Mouse (Mus musculus) heart, postnatal 0 days (tissue): ENCODE measurements around the gene Foxj1.

ENCODE experiments used
- CTCF ChIP-seq: IDR thresholded peaks from 2 replicates; pipeline ENCODE4 v1.5.1; 2016; ENCODE audit warnings: antibody characterized with exemption, control low read depth, low read depth
- EP300 ChIP-seq: IDR thresholded peaks from 2 replicates; pipeline ENCODE4 v1.6.1; 2016; ENCODE audit warnings: antibody characterized with exemption, low read depth

- TF ChIP-seq EP300 (no peak), CTCF (no peak)
Observed at GRCm38 (mm10) chr11:116283982-116284381, 51.2 kb downstream of the Foxj1 start.
